Comparison of ENCODE assay signal across 8 mouse cellular contexts in the genomic region with DNA sequence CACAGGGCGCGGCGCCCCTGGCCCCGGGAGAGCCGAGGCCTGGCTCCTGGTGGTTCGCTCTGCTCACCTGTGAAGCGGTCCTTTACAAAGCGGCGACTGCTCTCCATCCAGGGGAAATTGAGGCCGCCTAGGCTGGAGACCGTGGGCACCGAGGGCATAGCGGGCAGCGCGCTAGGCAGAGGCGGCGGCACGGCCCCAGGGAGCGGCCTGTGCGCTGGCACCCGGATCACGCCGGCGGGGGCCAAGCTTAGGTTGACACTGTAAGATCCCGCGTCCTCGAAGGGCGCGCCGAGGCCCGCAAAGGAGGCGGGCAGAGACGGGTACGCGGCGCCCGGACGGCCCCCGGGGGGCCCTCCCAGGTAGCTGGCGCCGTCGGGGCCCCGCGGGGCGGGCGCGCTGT. TPM values are rescaled to one million over a fixed set of nuclear protein-coding genes. Genes with fewer than 3 reads are reported as not detected.
DNase-seq lines count a peak whose midpoint lies in the region; ATAC-seq lines count a peak whose summit lies in the region.
"Had no signal": no experiment of that assay in that cellular context is flagged by ENCODE, and none has a peak within 500 bp of the region (broad histone marks: within the 10 kb centered on the region; RNA-seq: fewer than 3 reads in every experiment).

No protein-coding gene starts in this region.

- peak overlapping the region; percentile 56 for H3K4me2 ChIP-seq in liver, embryonic 11.5 days
- H3K4me2 ChIP-seq in forebrain, embryonic 11.5 days (ENCODE audit: low read depth, low read length, severe bottlenecking) = peak overlapping the region; percentile 57
- peak overlapping the region; percentile 56 for H3K4me2 ChIP-seq in neural tube, embryonic 15.5 days

- H3K9me3 ChIP-seq in liver, embryonic 11.5 days (ENCODE audit: control insufficient read depth, low read length) = no peaks in the 10 kb centered on the region
- H3K9me3 ChIP-seq in forebrain, embryonic 11.5 days (ENCODE audit: control insufficient read depth, low read length) = no peaks in the 10 kb centered on the region
- no peaks in the 10 kb centered on the region for H3K9me3 ChIP-seq in limb, embryonic 10.5 days (replicated peaks)
- no peaks in the 10 kb centered on the region for H3K9me3 ChIP-seq in neural tube, embryonic 15.5 days (replicated peaks)

- peaks cover 16% of the 10 kb centered on the region; the same call in 1 of the 2 replicates for H3K4me1 ChIP-seq in liver, embryonic 11.5 days (replicated peaks; ENCODE audit: control insufficient read depth, insufficient read depth, low read length)
- H3K4me1 ChIP-seq in forebrain, embryonic 11.5 days (replicated peaks; ENCODE audit: control insufficient read depth, insufficient read depth, low read length) = peaks cover 32% of the 10 kb centered on the region
- peaks cover 48% of the 10 kb centered on the region for H3K4me1 ChIP-seq in limb, embryonic 10.5 days
- H3K4me1 ChIP-seq in neural tube, embryonic 15.5 days = peaks cover 38% of the 10 kb centered on the region

- no peaks in the 10 kb centered on the region for H3K36me3 ChIP-seq in liver, embryonic 11.5 days (ENCODE audit: control insufficient read depth, insufficient read depth, low read length)
- no peaks in the 10 kb centered on the region for H3K36me3 ChIP-seq in forebrain, embryonic 11.5 days (ENCODE audit: control insufficient read depth, insufficient read depth, low read length)
- no peaks in the 10 kb centered on the region for H3K36me3 ChIP-seq in limb, embryonic 10.5 days
- H3K36me3 ChIP-seq in neural tube, embryonic 15.5 days = no peaks in the 10 kb centered on the region

- WGBS in liver, embryonic 11.5 days = under 1% methylated on average over 40 of the region's 47 CpGs
- WGBS in forebrain, embryonic 11.5 days = 3% methylated on average over 36 of the region's 47 CpGs
- WGBS in limb, embryonic 10.5 days = 0% methylated on average over 47 of the region's 47 CpGs
- under 1% methylated on average over 42 of the region's 47 CpGs for WGBS in neural tube, embryonic 15.5 days

- ATAC-seq in liver, embryonic 11.5 days (replicated peaks; ENCODE audit: low FRiP score) = 0 out of 2 replicates have a peak, but pooled peaks have one; percentile 5
- ATAC-seq in forebrain, embryonic 11.5 days (replicated peaks; ENCODE audit: low FRiP score) = no peak; the same call in none of the 2 replicates
- ATAC-seq in neural tube, embryonic 15.5 days (ENCODE audit: low FRiP score) = peak; percentile 5

- intact Hi-C loops in left cerebral cortex, postnatal 36 days (cut with DNase I) = no loop called here

- H3K4me3 ChIP-seq in liver, embryonic 11.5 days (ENCODE audit: low read depth, low read length) = peak overlapping the region; percentile 35
- H3K4me3 ChIP-seq in forebrain, embryonic 11.5 days (ENCODE audit: low read depth, low read length) = peak overlapping the region; percentile 29
- peak overlapping the region; percentile 47 for H3K4me3 ChIP-seq in limb, embryonic 10.5 days
- peak overlapping the region; percentile 47 for H3K4me3 ChIP-seq in neural tube, embryonic 15.5 days (replicated peaks)

- no peak overlapping the region for H3K27ac ChIP-seq in liver, embryonic 11.5 days (ENCODE audit: low read depth, low read length)
- H3K27ac ChIP-seq in forebrain, embryonic 11.5 days (ENCODE audit: low read depth, low read length) = no peak overlapping the region
- H3K27ac ChIP-seq in limb, embryonic 10.5 days = 0 out of 2 replicates have a peak overlapping the region, but pooled peaks have one; percentile 31
- H3K27ac ChIP-seq in neural tube, embryonic 15.5 days (replicated peaks) = peak overlapping the region; percentile 90

- H3K27me3 ChIP-seq in liver, embryonic 11.5 days (replicated peaks; ENCODE audit: control insufficient read depth, insufficient read depth, low read length) = peaks cover 99% of the 10 kb centered on the region
- peaks cover 91% of the 10 kb centered on the region for H3K27me3 ChIP-seq in forebrain, embryonic 11.5 days (ENCODE audit: control insufficient read depth, insufficient read depth, low read length)
- peaks cover 100% of the 10 kb centered on the region for H3K27me3 ChIP-seq in limb, embryonic 10.5 days (ENCODE audit: low read depth, poor library complexity, severe bottlenecking)
- peaks cover 64% of the 10 kb centered on the region for H3K27me3 ChIP-seq in neural tube, embryonic 15.5 days (replicated peaks)

- DNase-seq in liver, embryonic 11.5 days (ENCODE audit: low spot score) = peak; percentile 41
- DNase-seq in liver = no peak
- peak; percentile 70 for DNase-seq in forebrain, embryonic 11.5 days (ENCODE audit: low spot score)
- DNase-seq in limb, embryonic 10.5 days (ENCODE audit: low spot score) = peak; percentile 57
- DNase-seq in spleen, postnatal 14 days (ENCODE audit: low spot score in 2 of 2) = no peak
- DNase-seq in left cerebral cortex, postnatal 36 days (ENCODE audit: low spot score in 2 of 2) = no peak

- no peak overlapping the region for H3K9ac ChIP-seq in liver, embryonic 11.5 days (ENCODE audit: low read depth, low read length)
- no peak overlapping the region for H3K9ac ChIP-seq in forebrain, embryonic 11.5 days (ENCODE audit: low read length)
- peak overlapping the region; percentile 53 for H3K9ac ChIP-seq in neural tube, embryonic 15.5 days (replicated peaks)

RNA-seq across cellular contexts. Expression of a gene that starts 0.4 kb away (rescaled TPM):
- not detected in 2 replicates for polyA plus RNA-seq in liver, embryonic 11.5 days (2014; fragmentation: Nextera tagmentation; extraction: Ambion mirVana)
- not detected in 2 replicates for polyA plus RNA-seq in forebrain, embryonic 11.5 days (2014; fragmentation: Nextera tagmentation; extraction: Ambion mirVana)
- polyA plus RNA-seq in limb, embryonic 10.5 days (2016; fragmentation: Nextera tagmentation; extraction: Ambion mirVana) = not detected in 2 replicates
- polyA plus RNA-seq in neural tube, embryonic 15.5 days (2015; fragmentation: Nextera tagmentation; extraction: Ambion mirVana) = 20.3 and 23.2 TPM in 2 replicates
- total RNA-seq in left cerebral cortex, postnatal 36 days (2021) = not detected
- polyA plus RNA-seq: small intestine, adult 2 months had no signal

RNA-seq across cellular contexts. Expression of a gene that starts 40.0 kb away (rescaled TPM):
- polyA plus RNA-seq in liver, embryonic 11.5 days (2014; fragmentation: Nextera tagmentation; extraction: Ambion mirVana) = 1,827 and 1,921 TPM in 2 replicates
- polyA plus RNA-seq in forebrain, embryonic 11.5 days (2014; fragmentation: Nextera tagmentation; extraction: Ambion mirVana) = 1,065 and 1,104 TPM in 2 replicates
- 1,479 and 1,796 TPM in 2 replicates for polyA plus RNA-seq in limb, embryonic 10.5 days (2016; fragmentation: Nextera tagmentation; extraction: Ambion mirVana)
- polyA plus RNA-seq in neural tube, embryonic 15.5 days (2015; fragmentation: Nextera tagmentation; extraction: Ambion mirVana) = 369 and 576 TPM in 2 replicates
- 100 to 1,000 TPM; 139 to 148 TPM for total RNA-seq in left cerebral cortex, postnatal 36 days (2021)

RNA-seq across cellular contexts. Expression of a gene that starts 55.8 kb away (rescaled TPM):
- 0.56 and 0.90 TPM in 2 replicates for polyA plus RNA-seq in liver, embryonic 11.5 days (2014; fragmentation: Nextera tagmentation; extraction: Ambion mirVana)
- 2.7 and 4.1 TPM in 2 replicates for polyA plus RNA-seq in forebrain, embryonic 11.5 days (2014; fragmentation: Nextera tagmentation; extraction: Ambion mirVana)
- 1.7 and 5.7 TPM in 2 replicates for polyA plus RNA-seq in limb, embryonic 10.5 days (2016; fragmentation: Nextera tagmentation; extraction: Ambion mirVana)
- 9.2 and 9.7 TPM in 2 replicates for polyA plus RNA-seq in neural tube, embryonic 15.5 days (2015; fragmentation: Nextera tagmentation; extraction: Ambion mirVana)
- 1 to 10 TPM; 2.9 to 3.7 TPM for total RNA-seq in left cerebral cortex, postnatal 36 days (2021)
- polyA plus RNA-seq: small intestine, adult 2 months had no signal

Comparison
In these comparisons a context has a peak if more than half of its experiments do, and no peak if none do; other contexts are left out.
1. DNase-seq: peak in liver, embryonic 11.5 days (single experiment), forebrain, embryonic 11.5 days (single experiment) and limb, embryonic 10.5 days (single experiment); none in liver (single experiment), spleen, postnatal 14 days (0 of 2) and left cerebral cortex, postnatal 36 days (0 of 2).
2. H3K27ac ChIP-seq: peak in limb, embryonic 10.5 days (single experiment) and neural tube, embryonic 15.5 days (single experiment); none in liver, embryonic 11.5 days (single experiment) and forebrain, embryonic 11.5 days (single experiment).
3. RNA of a gene that starts 0.4 kb away (polyA plus RNA-seq): 20.3 to 23.2 TPM in neural tube, embryonic 15.5 days; not detected in limb, embryonic 10.5 days, not detected in forebrain, embryonic 11.5 days and not detected in liver, embryonic 11.5 days; every median in the first group is over 10 times any median in the second.
4. Peak in every context shown above with its lines, with median percentiles within 50 percentile points of each other: H3K4me2 ChIP-seq and H3K4me3 ChIP-seq.